Mouse (Mus musculus): ENCODE data around the gene Gnb1.
"Not testable (repeated sequence)": the region's sequence is repeated elsewhere in the genome, so short reads cannot be mapped to it uniquely, and the experiment has no call there.

Gene Gnb1

DNA sequence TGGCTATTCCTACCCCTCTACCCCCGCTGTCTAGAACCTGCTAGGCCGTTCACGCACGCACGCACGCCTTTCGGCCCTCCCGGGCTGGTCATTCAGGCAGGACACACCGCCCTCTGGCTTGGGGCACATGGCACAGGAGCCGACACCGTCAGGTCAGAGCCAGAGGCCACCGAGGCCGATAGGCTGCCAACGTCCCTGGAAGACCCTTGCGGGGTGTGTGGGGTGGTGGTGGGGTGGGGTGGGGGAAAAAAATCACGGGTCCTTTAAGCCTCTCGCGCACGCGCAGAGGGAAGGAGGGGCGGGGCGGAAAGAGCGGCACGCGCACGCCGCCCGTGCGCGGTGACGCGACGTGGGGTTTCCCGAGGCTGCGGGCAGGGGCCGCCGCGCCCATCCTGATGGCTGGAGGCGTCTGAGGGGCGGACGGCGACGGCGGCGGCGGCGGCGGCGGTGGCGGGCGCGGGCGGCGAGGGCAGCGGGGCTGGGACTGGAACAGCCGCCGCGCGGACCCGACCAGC lies at the start of gene Gnb1:
TSS of gene Gnb1 (plus strand) at position 372 of the 515 bp plus-strand sequence.
- peak; percentile 76 to 82 for DNase-seq

GRCm38 (mm10) chr4:155442808-155443207 lies 48.4 kb upstream of the Gnb1 start:
- DNase-seq = no peak

- no peak for DNase-seq
Measured at GRCm38 (mm10) chr4:155451597-155451996, 39.6 kb upstream of the Gnb1 start.

DNA sequence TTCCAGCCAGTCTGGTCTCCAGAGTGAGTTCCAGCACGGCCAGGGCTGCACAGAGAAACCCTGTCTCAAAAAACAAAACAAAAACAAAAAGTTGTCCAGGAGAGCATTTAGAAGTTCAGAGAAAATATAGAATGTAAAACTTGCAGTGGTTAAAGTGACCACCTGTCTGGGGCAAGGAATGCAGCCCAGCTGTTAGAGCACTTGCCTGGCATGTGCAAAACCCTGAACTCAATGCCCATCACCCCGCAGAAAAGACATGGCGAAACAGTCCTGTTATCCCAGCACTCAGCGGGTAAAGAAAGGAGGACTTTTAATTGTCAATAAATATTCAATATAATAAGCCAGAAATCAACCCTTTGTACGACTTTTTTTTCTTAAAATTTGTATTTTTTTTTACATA lies 32.6 kb upstream of the Gnb1 start:
- no peak for DNase-seq

- no peak for DNase-seq
Measured at GRCm38 (mm10) chr4:155463050-155463449, 28.1 kb upstream of the Gnb1 start.

DNA sequence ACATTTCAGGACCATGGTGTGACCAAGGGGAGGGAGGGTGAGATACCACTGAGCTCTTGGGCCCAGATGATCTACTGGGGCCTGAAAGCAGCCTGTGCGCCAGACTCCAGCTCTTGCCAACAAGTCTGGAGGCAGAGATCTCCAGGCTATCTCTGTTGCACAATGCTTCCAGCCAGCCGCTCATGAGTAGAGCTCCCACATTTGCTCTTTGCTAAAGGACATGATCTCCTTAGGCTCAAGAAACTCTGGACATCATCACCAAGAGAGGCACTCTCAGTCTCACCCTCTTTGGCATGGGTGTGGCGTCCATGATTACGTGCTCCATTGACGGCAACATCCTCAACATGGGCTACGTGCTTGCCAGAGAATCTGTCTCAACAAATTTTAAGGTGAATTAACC lies 27.6 kb upstream of the Gnb1 start:
- DNase-seq = no peak

GRCm38 (mm10) chr4:155464061-155464460 lies 27.1 kb upstream of the Gnb1 start:
- DNase-seq = no peak

DNA sequence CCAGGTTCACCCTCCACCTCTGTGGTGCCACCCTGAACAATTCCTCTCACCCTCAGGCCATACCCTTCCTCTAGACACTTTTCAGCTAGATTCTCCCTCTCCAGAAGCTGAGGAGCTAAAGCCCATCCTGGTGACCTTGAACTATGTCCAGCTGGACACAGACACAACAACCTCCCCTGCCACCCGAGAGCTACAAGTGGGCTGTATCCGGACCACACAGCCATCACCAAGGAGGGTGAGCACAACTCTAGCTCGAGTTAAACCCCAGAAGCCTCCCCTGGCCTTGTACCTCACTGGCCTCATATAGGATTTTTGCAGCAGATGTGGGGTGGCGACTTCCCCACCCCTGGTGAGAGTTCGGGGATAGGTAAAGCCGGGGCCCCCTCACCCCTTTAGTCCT lies 25.6 kb upstream of the Gnb1 start:
- no peak for DNase-seq

DNA sequence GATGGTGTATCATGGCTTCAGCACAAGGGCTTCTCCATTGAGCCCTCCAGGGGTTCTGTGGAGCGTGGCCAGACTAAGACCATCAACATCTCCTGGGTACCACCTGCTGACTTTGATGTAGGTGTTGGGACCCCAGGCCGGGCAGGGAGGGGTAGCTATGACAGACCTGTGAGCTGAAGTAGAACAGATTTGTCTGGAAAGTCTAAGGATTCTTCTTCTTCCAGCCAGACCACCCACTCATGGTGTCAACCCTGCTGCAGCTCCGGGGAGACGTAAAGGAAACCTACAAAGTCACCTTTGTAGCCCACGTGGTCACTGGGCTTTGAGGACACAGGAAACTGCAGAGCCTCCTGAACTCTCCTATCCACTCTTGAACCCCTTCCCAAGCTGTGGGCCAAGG lies 25.1 kb upstream of the Gnb1 start:
- DNase-seq = no peak

GRCm38 (mm10) chr4:155467237-155468010 lies 23.7 kb upstream of the Gnb1 start:
- no peak for DNase-seq

DNA sequence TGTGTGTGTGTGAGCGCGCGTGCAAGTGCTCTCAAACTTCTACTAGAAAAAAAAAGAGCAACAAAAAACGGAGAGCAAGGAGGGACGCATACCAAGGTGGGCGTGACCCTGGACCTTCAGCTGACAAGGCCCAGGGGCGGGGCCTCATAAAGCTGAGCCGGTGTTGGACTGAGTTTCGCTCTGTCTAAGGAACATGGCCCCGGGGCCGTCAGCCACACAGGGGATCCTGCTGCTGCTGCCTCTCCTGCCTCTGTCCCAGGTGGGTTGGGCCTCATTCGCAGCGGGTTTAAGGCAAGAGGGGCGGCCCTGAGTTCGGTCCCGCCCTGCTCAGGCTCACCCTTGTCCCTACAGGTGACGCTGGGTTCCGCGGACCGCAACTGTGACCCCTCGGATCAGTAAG lies 22.2 kb upstream of the Gnb1 start, which contains the start of gene Tmem52:
TSS of gene Tmem52 (plus strand) at position 163 of the 400 bp plus-strand sequence.
- DNase-seq = no peak

DNA sequence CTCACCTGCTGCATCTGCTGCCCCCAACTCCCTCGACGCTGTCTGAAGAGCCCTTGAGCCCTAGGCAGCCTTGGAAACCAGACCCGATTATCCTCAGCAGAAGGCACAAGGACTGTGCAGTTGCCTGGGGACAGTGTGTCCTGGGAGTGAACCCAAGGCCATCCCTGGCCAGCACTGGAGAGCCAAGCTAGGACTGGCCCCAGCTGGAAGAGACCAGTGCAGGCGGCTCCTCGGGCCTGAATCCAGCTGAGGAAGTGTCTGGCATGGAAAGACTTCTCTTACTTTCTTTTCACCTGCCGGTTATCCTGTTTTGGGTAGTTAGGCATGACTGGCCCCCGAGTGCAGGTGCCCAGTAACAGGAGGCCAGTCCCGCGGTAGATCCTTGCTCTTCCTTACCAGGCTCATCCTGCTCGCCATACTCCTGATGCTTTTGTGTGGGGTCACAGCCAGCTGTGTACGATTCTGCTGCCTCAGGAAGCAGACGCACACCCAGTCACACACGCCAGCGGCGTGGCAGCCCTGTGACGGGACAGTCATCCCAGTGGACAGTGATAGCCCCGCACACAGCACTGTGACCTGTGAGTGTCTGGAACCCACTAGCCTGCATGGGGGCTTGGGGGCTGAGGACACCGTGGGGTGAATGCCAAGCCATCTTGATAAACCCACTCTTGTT lies 21.4 kb upstream of the Gnb1 start:
- DNase-seq = no peak

GRCm38 (mm10) chr4:155470263-155470953 lies 20.8 kb upstream of the Gnb1 start:
- no peak for DNase-seq

GRCm38 (mm10) chr4:155470997-155471396 lies 20.2 kb upstream of the Gnb1 start:
- no peak for DNase-seq

- DNase-seq = no peak
Measured at GRCm38 (mm10) chr4:155471406-155471805, 19.8 kb upstream of the Gnb1 start.

DNA sequence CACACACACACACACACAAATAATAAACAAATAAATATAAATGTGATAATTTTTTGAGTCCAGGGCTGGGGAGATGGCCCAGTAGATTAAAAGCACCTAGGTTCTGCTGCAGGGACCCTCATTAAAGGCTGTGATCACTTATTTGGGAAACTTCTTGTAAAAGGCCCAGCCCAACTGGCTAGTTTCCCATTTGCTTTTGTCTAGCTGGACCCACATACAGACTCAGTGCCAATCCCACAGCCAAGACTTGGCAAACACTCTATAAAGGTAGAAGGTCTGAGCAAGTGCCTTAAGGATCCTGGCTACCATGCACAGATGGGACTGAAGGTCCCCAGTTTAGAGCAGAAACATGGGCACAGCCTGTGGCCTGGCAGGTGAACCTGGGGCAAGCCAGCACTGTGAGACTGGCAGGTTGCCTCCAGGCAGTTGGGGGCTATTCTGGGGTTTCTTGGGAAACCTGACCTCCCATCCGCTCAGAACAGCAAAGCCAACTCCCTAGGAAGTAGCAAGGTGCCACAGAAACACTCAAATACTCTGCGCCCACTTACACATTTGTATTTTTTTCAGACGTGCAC lies 18.4 kb upstream of the Gnb1 start:
- no peak for DNase-seq

GRCm38 (mm10) chr4:155473319-155473718 lies 17.8 kb upstream of the Gnb1 start:
- no peak for DNase-seq

- DNase-seq = not testable (repeated sequence)
Measured at GRCm38 (mm10) chr4:155473796-155474195, 17.4 kb upstream of the Gnb1 start.

DNA sequence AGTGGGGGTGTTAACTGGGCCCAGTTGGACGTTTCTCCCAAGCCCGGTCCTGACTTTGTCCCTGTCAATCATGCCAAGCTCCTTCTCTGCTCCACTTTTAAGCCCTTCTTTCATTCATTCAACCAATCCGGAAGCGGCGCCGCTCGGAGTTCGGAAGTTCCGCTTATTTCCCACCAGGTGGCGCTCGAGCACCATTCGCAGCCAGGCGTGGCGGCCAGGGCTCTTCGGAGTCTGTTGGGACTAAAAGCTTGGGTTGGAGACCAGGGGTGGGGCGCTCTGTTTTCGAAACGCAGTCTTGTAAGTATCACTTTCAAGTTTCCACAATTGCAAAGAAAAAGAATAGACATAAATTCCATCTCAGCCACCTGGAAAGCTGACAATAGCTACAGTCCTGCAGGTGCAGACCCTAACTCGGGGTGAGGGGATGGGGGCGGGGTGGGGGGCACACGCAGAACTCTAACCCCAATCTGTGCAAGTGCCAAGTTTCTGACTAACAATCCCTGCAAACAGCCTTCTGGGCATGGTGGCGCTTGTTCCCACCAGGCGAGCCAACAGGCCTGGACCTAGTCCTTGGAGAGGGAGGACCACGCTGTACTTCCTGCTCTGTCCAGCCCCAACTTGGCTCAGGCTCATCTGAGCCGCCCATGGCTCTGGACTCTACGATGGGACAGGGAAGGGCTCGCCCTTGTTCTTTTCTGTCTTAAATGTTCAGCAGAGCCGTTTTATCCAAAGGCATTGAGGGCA lies 9.6 kb upstream of the Gnb1 start:
- DNase-seq = peak; percentile 51 to 58

- DNase-seq = no peak
Measured at GRCm38 (mm10) chr4:155482125-155482480, 9.1 kb upstream of the Gnb1 start.

GRCm38 (mm10) chr4:155482733-155483540 lies 8.2 kb upstream of the Gnb1 start:
- no peak for DNase-seq

DNA sequence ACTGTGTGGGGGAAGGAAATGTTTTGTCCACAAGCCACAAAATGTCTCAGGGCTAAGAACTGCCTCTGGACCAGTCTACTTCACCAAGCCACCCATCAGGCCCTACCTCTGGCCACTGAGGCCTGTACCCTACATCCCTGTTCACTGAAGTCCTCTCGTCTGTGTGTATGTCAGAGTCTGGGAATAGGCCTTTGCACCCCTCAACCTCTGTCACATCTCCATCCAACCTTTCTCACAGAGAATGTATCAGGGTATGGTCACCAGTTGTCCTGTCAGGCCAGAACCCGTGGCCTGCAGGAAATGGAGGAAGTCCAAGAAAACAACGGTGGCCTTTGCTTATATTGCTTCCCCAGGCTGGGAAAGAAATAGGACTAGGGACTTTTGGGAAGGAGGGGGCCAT lies 5.6 kb upstream of the Gnb1 start:
- no peak for DNase-seq
